Mouse (Mus musculus): ENCODE measurements around the gene St6galnac4. TPM values are rescaled to one million over a fixed set of nuclear protein-coding genes. Genes with fewer than 3 reads are reported as not detected.
A peak's percentile ranks its signal among the peaks of the same experiment; 100 is the strongest.

St6galnac4 gene
- polyA plus RNA-seq, 1 experiment from 2014 or later = 15.5 TPM

DNA sequence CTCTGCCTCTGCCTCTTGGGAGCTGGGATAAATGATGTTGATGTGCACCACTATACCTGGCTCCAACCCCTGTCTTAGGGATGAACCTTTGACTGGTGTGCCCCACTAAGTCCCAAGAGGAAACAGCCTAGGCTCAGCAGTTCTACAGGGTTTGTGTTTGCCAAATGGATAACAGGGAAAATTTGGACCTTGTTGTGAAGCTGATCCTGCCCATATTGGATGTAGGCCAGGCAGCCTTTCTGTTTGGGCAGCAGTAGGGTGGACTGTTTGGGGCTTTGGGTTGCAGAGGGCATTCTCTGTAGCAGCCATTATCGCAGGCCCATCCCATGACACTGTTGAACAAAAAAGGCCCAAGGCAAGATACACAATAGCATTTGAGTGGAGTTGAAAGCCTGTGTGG is 39.9 kb upstream of the St6galnac4 start:
- ATAC-seq (replicated peaks; ENCODE audit: low FRiP score, low TSS enrichment, low read depth) (no peak), DNase-seq (ENCODE audit: low spot score) (no peak)
- Histone ChIP-seq H3K4me1 (replicated peaks; ENCODE audit: control insufficient read depth, insufficient read depth, low read length) (peaks cover 14% of the 10 kb centered on the region), H3K9me3 (ENCODE audit: control insufficient read depth, low read length) (no peaks in the 10 kb centered on the region), H3K27ac (ENCODE audit: low read depth) (no peak overlapping the region), H3K4me3 (ENCODE audit: low read depth, low read length) (no peak overlapping the region), H3K4me2 (ENCODE audit: low read length) (no peak overlapping the region), H3K27me3 (replicated peaks; ENCODE audit: control insufficient read depth, insufficient read depth, low read length) (no peaks in the 10 kb centered on the region), H3K36me3 (ENCODE audit: control insufficient read depth, insufficient read depth, low read length) (0 out of 2 replicates have a peak, but pooled peaks cover 5% of the 10 kb centered on the region), H3K9ac (ENCODE audit: low read length) (no peak overlapping the region)
- WGBS = 96% methylated on average over 1 of the region's 1 CpGs

DNA sequence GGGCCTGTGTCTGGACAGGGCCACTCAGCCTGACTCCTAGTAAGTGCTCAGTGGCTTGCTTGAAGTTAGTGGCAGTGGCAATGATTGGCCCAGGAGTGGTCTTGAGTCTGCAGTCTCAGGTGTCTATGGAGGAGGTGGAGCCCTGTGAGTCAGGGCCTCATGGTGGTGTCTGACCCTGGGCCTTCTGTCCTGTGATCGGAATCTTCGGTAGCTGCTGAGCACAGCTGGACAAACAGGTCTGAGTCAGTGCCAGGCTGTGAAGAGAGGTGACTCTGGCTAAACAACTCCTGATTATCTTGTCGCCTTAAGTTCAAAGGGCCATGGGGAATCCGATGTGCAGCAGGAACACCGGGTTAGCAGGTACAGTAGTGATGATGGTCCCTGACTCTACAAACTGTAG is 39.5 kb upstream of the St6galnac4 start:
- 77% methylated on average over 5 of the region's 5 CpGs for WGBS

DNA sequence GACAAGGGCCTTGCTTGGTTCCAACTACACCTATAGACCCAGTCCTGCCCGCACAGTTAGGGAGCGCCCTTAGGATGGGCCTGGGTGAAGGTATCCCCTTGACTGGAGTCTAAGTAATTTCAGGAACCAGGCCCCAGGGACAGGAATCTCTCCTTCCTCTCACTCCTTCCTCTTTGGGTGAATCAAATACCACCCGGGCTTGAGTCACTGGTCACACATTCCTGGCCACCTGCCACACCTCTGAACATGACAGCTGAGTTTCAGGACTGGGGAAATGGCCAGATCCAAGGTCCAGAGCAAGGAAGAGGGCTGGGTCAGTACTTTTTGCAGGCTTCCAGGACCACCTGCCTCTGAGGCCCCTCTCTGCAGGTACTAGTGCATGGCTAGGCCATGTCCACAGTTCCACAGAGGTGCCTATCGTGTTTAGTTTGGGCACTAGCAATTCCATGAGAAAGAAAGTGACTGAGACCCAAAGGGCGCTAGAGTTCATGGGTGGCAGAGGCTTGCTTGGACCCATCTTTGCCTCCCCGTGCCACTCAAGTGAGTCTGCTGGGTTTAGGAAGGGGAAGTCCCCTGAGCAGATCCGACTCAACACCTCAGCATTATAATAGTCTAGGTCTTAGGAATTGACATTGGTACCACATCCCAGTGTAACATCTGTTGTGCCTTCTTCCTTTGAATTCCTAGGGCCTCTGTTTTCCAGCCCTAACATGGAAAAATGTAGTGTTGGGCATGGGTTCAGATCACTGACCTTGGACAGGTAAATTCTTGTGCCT is 38.7 kb upstream of the St6galnac4 start:
- Histone ChIP-seq H3K36me3 (ENCODE audit: control insufficient read depth, insufficient read depth, low read length) (0 out of 2 replicates have a peak, but pooled peaks cover 5% of the 10 kb centered on the region), H3K27me3 (replicated peaks; ENCODE audit: control insufficient read depth, insufficient read depth, low read length) (no peaks in the 10 kb centered on the region), H3K4me1 (replicated peaks; ENCODE audit: control insufficient read depth, insufficient read depth, low read length) (peaks cover 14% of the 10 kb centered on the region), H3K9ac (ENCODE audit: low read length) (no peak overlapping the region), H3K4me2 (ENCODE audit: low read length) (no peak overlapping the region), H3K9me3 (ENCODE audit: control insufficient read depth, low read length) (no peaks in the 10 kb centered on the region), H3K27ac (ENCODE audit: low read depth) (no peak overlapping the region), H3K4me3 (ENCODE audit: low read depth, low read length) (no peak overlapping the region)
- no peak for DNase-seq (ENCODE audit: low spot score)
- 89% methylated on average over 7 of the region's 7 CpGs for WGBS
- no peak for ATAC-seq (replicated peaks; ENCODE audit: low FRiP score, low TSS enrichment, low read depth)

More for the DNA sequence above, 39.5 kb upstream of the St6galnac4 start:
- ATAC-seq (replicated peaks; ENCODE audit: low FRiP score, low TSS enrichment, low read depth) (no peak), DNase-seq (ENCODE audit: low spot score) (no peak)
- Histone ChIP-seq H3K9me3 (ENCODE audit: control insufficient read depth, low read length) (no peaks in the 10 kb centered on the region), H3K27me3 (replicated peaks; ENCODE audit: control insufficient read depth, insufficient read depth, low read length) (no peaks in the 10 kb centered on the region), H3K4me1 (replicated peaks; ENCODE audit: control insufficient read depth, insufficient read depth, low read length) (peaks cover 14% of the 10 kb centered on the region), H3K27ac (ENCODE audit: low read depth) (no peak overlapping the region), H3K4me3 (ENCODE audit: low read depth, low read length) (no peak overlapping the region), H3K4me2 (ENCODE audit: low read length) (no peak overlapping the region), H3K36me3 (ENCODE audit: control insufficient read depth, insufficient read depth, low read length) (0 out of 2 replicates have a peak, but pooled peaks cover 5% of the 10 kb centered on the region), H3K9ac (ENCODE audit: low read length) (no peak overlapping the region)

DNA sequence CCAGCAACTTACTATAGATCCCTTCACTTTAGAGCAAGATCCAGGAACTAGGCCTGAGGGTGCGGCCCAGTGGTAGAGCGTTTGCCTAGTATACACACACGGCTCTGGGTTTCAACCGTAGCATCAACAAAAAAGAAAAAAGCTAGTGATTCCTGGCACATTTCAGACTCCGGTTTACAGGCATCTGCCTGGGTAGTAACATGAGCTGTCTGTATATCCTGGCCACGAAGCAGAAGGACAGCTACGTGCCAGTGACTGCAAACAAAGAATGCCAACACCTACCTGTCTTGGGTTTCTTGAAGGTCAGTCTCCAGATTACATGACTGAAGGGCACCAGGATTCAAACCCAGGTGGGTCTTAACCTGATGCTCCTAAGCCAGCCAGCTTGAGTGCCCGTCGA is 37.7 kb upstream of the St6galnac4 start:
- DNase-seq (ENCODE audit: low spot score) (no peak), ATAC-seq (replicated peaks; ENCODE audit: low FRiP score, low TSS enrichment, low read depth) (no peak)
- Histone ChIP-seq H3K36me3 (ENCODE audit: control insufficient read depth, insufficient read depth, low read length) (0 out of 2 replicates have a peak, but pooled peaks cover 5% of the 10 kb centered on the region), H3K27me3 (replicated peaks; ENCODE audit: control insufficient read depth, insufficient read depth, low read length) (no peaks in the 10 kb centered on the region), H3K4me2 (ENCODE audit: low read length) (no peak overlapping the region), H3K4me1 (replicated peaks; ENCODE audit: control insufficient read depth, insufficient read depth, low read length) (peaks cover 14% of the 10 kb centered on the region), H3K9me3 (ENCODE audit: control insufficient read depth, low read length) (no peaks in the 10 kb centered on the region), H3K4me3 (ENCODE audit: low read depth, low read length) (no peak overlapping the region), H3K27ac (ENCODE audit: low read depth) (no peak overlapping the region), H3K9ac (ENCODE audit: low read length) (no peak overlapping the region)
- 69% methylated on average over 9 of the region's 9 CpGs for WGBS

DNA sequence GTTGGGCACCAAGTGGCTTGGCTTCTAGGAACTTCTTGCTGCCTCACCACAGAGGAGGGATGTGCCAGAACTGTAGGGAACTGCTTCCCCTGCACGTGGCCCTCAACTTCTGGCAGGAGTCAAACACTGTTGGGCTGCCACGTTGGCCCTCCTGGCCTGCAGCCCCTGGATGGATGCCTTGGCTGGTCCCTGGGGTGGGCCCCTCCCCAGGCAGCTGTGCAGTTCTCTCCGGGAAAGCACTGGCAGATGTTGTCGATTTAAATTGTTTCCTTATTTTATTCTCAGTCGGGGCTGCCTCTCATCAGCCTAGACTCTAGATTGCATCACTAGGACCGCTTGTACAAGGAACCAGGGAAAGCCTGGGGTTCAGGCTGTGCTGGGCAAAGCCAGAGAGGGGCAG is 37.1 kb upstream of the St6galnac4 start:
- Histone ChIP-seq H3K9me3 (ENCODE audit: control insufficient read depth, low read length) (no peaks in the 10 kb centered on the region), H3K4me2 (ENCODE audit: low read length) (no peak overlapping the region), H3K27ac (ENCODE audit: low read depth) (0 out of 2 replicates have a peak overlapping the region, but pooled peaks have one; percentile 14), H3K27me3 (replicated peaks; ENCODE audit: control insufficient read depth, insufficient read depth, low read length) (no peaks in the 10 kb centered on the region), H3K36me3 (ENCODE audit: control insufficient read depth, insufficient read depth, low read length) (0 out of 2 replicates have a peak, but pooled peaks cover 5% of the 10 kb centered on the region), H3K4me3 (ENCODE audit: low read depth, low read length) (no peak overlapping the region), H3K4me1 (replicated peaks; ENCODE audit: control insufficient read depth, insufficient read depth, low read length) (peaks cover 14% of the 10 kb centered on the region), H3K9ac (ENCODE audit: low read length) (no peak overlapping the region)
- no peak for DNase-seq (ENCODE audit: low spot score)
- no peak for ATAC-seq (replicated peaks; ENCODE audit: low FRiP score, low TSS enrichment, low read depth)
- 48% methylated on average over 6 of the region's 6 CpGs for WGBS

DNA sequence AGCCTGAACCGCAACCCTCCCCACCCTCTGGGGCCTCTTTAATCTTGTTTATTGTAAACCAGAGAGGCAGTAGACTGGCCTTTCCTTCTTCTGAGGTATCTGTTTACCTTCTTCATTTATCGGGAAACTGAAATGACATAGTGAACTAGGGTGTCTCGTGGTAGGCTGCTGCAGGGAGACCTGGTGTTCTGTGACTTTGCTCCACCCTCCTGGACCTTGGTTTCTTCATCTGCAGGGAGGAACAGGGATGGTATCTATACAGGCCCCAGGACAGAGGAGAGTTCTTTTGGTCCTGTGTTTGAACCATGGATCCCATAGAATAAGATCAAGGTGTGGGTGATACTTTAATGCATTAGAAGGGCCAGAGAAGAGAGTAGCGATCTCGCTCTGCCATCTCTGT is 35.7 kb upstream of the St6galnac4 start:
- Histone ChIP-seq H3K9me3 (ENCODE audit: control insufficient read depth, low read length) (no peaks in the 10 kb centered on the region), H3K27me3 (replicated peaks; ENCODE audit: control insufficient read depth, insufficient read depth, low read length) (no peaks in the 10 kb centered on the region), H3K9ac (ENCODE audit: low read length) (no peak overlapping the region), H3K36me3 (ENCODE audit: control insufficient read depth, insufficient read depth, low read length) (no peaks in the 10 kb centered on the region), H3K4me3 (ENCODE audit: low read depth, low read length) (no peak overlapping the region), H3K4me1 (replicated peaks; ENCODE audit: control insufficient read depth, insufficient read depth, low read length) (peaks cover 19% of the 10 kb centered on the region), H3K27ac (ENCODE audit: low read depth) (no peak overlapping the region), H3K4me2 (ENCODE audit: low read length) (no peak overlapping the region)
- WGBS = 58% methylated on average over 5 of the region's 5 CpGs
- no peak for DNase-seq (ENCODE audit: low spot score)
- ATAC-seq (replicated peaks; ENCODE audit: low FRiP score, low TSS enrichment, low read depth) = no peak

DNA sequence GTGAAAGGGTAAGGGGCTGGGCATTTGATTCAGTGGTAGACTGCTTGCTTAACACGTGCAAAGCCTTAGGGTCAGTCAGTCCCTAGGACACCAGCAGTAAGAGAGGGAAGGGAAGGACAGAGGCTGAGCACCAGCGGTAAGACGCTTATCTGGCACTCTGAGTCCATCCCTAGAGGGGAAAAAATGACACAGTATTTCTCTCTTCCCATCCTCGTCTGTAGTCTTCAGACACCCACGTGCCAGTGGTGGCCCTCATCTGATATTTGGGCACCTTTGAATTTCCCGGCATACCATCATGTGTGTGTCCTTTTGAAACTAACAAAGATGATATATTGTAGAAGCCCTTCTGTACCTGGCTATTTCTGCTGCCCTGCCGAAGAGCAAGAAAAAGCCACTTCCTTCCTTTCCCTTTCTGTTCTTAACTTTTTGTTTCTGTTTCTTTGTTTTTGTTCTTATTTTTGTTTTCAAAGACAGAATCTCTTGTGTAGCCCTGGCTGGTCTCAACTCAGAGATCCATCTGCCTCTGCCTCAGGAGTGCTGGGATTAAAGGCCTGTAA is 33.2 kb upstream of the St6galnac4 start:
- Histone ChIP-seq H3K36me3 (ENCODE audit: control insufficient read depth, insufficient read depth, low read length) (no peaks in the 10 kb centered on the region), H3K4me2 (ENCODE audit: low read length) (no peak overlapping the region), H3K4me3 (ENCODE audit: low read depth, low read length) (no peak overlapping the region), H3K9ac (ENCODE audit: low read length) (no peak overlapping the region), H3K4me1 (replicated peaks; ENCODE audit: control insufficient read depth, insufficient read depth, low read length) (peaks cover 19% of the 10 kb centered on the region), H3K9me3 (ENCODE audit: control insufficient read depth, low read length) (no peaks in the 10 kb centered on the region), H3K27ac (ENCODE audit: low read depth) (no peak overlapping the region), H3K27me3 (replicated peaks; ENCODE audit: control insufficient read depth, insufficient read depth, low read length) (no peaks in the 10 kb centered on the region)
- ATAC-seq (replicated peaks; ENCODE audit: low FRiP score, low TSS enrichment, low read depth) (no peak), DNase-seq (ENCODE audit: low spot score) (no peak)
- WGBS = 75% methylated on average over 7 of the region's 7 CpGs

DNA sequence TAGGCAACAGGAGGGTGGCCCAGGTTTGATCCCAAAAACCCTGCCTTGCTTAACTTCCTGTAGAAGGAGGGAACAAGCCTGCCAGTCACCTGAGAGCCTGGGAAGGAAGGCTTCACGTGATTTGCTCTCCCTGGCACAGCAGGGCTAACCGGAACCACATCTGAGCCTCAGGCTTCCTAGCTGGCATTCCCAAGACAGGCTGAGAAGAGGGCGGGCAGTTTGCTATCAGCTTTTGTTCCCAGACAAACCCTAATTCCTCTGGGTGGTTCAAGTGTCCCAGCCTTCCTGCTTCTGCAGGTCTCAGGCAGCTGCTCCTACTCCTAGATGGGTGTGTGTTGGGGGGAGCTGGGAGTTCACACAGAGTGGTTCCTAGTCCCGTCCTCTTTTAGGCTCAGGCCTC is 31.4 kb upstream of the St6galnac4 start:
- DNase-seq (ENCODE audit: low spot score) (no peak), ATAC-seq (replicated peaks; ENCODE audit: low FRiP score, low TSS enrichment, low read depth) (no peak)
- Histone ChIP-seq H3K4me1 (replicated peaks; ENCODE audit: control insufficient read depth, insufficient read depth, low read length) (peaks cover 5% of the 10 kb centered on the region; the same call in 1 of the 2 replicates), H3K27ac (ENCODE audit: low read depth) (0 out of 2 replicates have a peak overlapping the region, but pooled peaks have one; percentile 33), H3K36me3 (ENCODE audit: control insufficient read depth, insufficient read depth, low read length) (peaks cover 9% of the 10 kb centered on the region; the same call in 1 of the 2 replicates), H3K4me3 (ENCODE audit: low read depth, low read length) (no peak overlapping the region), H3K9ac (ENCODE audit: low read length) (no peak overlapping the region), H3K4me2 (ENCODE audit: low read length) (no peak overlapping the region), H3K27me3 (replicated peaks; ENCODE audit: control insufficient read depth, insufficient read depth, low read length) (no peaks in the 10 kb centered on the region), H3K9me3 (ENCODE audit: control insufficient read depth, low read length) (no peaks in the 10 kb centered on the region)
- WGBS = 51% methylated on average over 4 of the region's 4 CpGs

All from intestine, embryonic 14.5 days (tissue).